Mouse (Mus musculus) forebrain, postnatal 0 days (tissue): ENCODE data around the gene Zmat5. TPM values are rescaled to one million over a fixed set of nuclear protein-coding genes. Genes with fewer than 3 reads are reported as not detected.

Source experiments
- ATAC-seq: fragments of 200-750 bp; cut with Nextera tagmentation; 2 replicates; pipeline ENCODE4 v1.8.0; 2017; ENCODE audit warnings: mild to moderate bottlenecking, moderate library complexity
- DNase-seq: peaks from one replicate; pipeline ENCODE4 v3.0.0-alpha.2; 2015
- H3K27ac ChIP-seq: fragments of 300-500 bp; sonication (generic); 2 replicates; pipeline ENCODE4 v1.5.1; 2014; ENCODE audit warnings: low read depth, mild to moderate bottlenecking, antibody characterized with exemption, low read length, moderate library complexity, mixed read lengths
- H3K27me3 ChIP-seq: fragments of 300-500 bp; sonication (generic); 2 replicates; pipeline ENCODE4 v1.6.1; 2014; ENCODE audit warnings: mild to moderate bottlenecking, low read length, mixed read lengths; ENCODE audit not compliant: insufficient read depth
- H3K36me3 ChIP-seq: fragments of 300-500 bp; sonication (generic); 2 replicates; pipeline ENCODE4 v1.6.1; 2014; ENCODE audit warnings: mild to moderate bottlenecking, moderate library complexity; ENCODE audit not compliant: insufficient read depth
- H3K4me1 ChIP-seq: fragments of 300-500 bp; sonication (generic); 2 replicates; pipeline ENCODE4 v1.6.1; 2014; ENCODE audit warnings: antibody characterized with exemption; ENCODE audit not compliant: insufficient read depth
- H3K4me2 ChIP-seq: fragments of 300-500 bp; sonication (generic); 2 replicates; pipeline ENCODE4 v1.6.1; 2014; ENCODE audit warnings: low read depth, mild to moderate bottlenecking, moderate library complexity
- H3K4me3 ChIP-seq: fragments of 300-500 bp; sonication (generic); 2 replicates; pipeline ENCODE4 v1.5.1; 2014; ENCODE audit warnings: low read depth, low read length, mixed read lengths
- H3K9ac ChIP-seq: fragments of 300-500 bp; sonication (generic); 2 replicates; pipeline ENCODE4 v1.6.1; 2014; ENCODE audit warnings: mild to moderate bottlenecking
- H3K9me3 ChIP-seq: fragments of 300-500 bp; sonication (generic); 2 replicates; pipeline ENCODE4 v1.6.1; 2016; ENCODE audit warnings: low read length
- CTCF ChIP-seq: sonication (generic); IDR thresholded peaks from 2 replicates; pipeline ENCODE4 v1.5.1; 2016; ENCODE audit warnings: antibody characterized with exemption, control low read depth, low read depth
- WGBS: fragments of 180-500 bp; shearing (Covaris S2); extraction: QIAGEN DNeasy Blood & Tissue Kit; methylation state at CpG from one replicate; pipeline ENCODE4 v1.1.7; 2014; 5-methylcytosine and 5-hydroxymethylcytosine counted together
- polyA plus RNA-seq: library from polyadenylated mRNA; unstranded; fragments of >200 nt; fragmentation: Nextera tagmentation; extraction: Ambion mirVana; gene quantifications from 2 replicates; pipeline ENCODE4 v1.2.1, GENCODE M21; 2015
- total RNA-seq: library from RNA; depleted of rRNA; stranded (reverse); fragments of >200 nt; gene quantifications from 2 replicates; pipeline ENCODE4 v1.2.3, GENCODE M21; 2014

The Zmat5 gene
- total and polyA plus RNA-seq, 2 experiments from 2014 or later, result 20.6 to 62.6 TPM

GRCm38 (mm10) chr11:4764476-4764875 is 60.0 kb downstream of the Zmat5 start:
- 0 out of 2 replicates have a peak, but pooled peaks cover 5% of the 10 kb centered on the region for H3K4me1 ChIP-seq
- no peaks in the 10 kb centered on the region for H3K27me3 ChIP-seq
- TF ChIP-seq CTCF, result no peak
- ATAC-seq (no peak), DNase-seq (no peak)
- WGBS, result 59% methylated on average over 5 of the region's 5 CpGs
- H3K4me2 ChIP-seq, result no peak overlapping the region
- H3K36me3 ChIP-seq, result peaks cover 19% of the 10 kb centered on the region; the same call in 1 of the 2 replicates
- H3K27ac ChIP-seq, result no peak overlapping the region
- H3K4me3 ChIP-seq, result no peak overlapping the region
- no peaks in the 10 kb centered on the region for H3K9me3 ChIP-seq
- H3K9ac ChIP-seq, result no peak overlapping the region

DNA sequence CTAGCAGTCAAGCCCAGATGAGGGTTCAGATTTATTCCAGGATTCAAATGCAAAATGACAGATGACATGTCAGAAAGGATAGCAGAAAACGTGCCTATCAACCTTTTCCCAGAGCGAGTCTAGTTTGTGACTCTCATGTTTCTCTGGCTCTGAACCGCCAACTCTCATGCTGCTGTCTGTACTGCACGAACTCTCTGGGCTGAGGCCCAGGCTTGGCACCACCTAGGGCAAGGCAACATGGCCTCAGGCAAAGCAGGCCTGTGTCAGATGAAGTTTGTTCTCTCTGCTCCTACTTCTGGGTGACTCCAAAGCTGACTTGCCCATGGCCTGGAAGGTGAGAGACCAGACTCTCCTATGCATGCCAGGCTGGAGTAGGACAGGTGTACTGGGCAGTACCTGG is 63.9 kb downstream of the Zmat5 start:
- DNase-seq (peak; percentile 55), ATAC-seq (peak; percentile 58; the same call in 1 of the 2 replicates)
- Histone ChIP-seq H3K4me1 (0 out of 2 replicates have a peak, but pooled peaks cover 5% of the 10 kb centered on the region), H3K9me3 (no peaks in the 10 kb centered on the region), H3K9ac (no peak overlapping the region), H3K36me3 (peaks cover 19% of the 10 kb centered on the region; the same call in 1 of the 2 replicates), H3K4me3 (no peak overlapping the region), H3K27me3 (no peaks in the 10 kb centered on the region), H3K4me2 (no peak overlapping the region), H3K27ac (peak overlapping the region; percentile 76)
- 63% methylated on average over 4 of the region's 4 CpGs for WGBS
- no peak for TF ChIP-seq CTCF

GRCm38 (mm10) chr11:4769293-4769692 is 64.8 kb downstream of the Zmat5 start:
- Histone ChIP-seq H3K4me3 (no peak overlapping the region), H3K9me3 (no peaks in the 10 kb centered on the region), H3K36me3 (peaks cover 19% of the 10 kb centered on the region; the same call in 1 of the 2 replicates), H3K4me2 (no peak overlapping the region), H3K4me1 (0 out of 2 replicates have a peak, but pooled peaks cover 5% of the 10 kb centered on the region), H3K27me3 (no peaks in the 10 kb centered on the region), H3K27ac (peak overlapping the region; percentile 76), H3K9ac (no peak overlapping the region)
- TF ChIP-seq CTCF, result no peak
- ATAC-seq (peak; percentile 70), DNase-seq (peak; percentile 75)
- WGBS, result 43% methylated on average over 7 of the region's 7 CpGs

DNA sequence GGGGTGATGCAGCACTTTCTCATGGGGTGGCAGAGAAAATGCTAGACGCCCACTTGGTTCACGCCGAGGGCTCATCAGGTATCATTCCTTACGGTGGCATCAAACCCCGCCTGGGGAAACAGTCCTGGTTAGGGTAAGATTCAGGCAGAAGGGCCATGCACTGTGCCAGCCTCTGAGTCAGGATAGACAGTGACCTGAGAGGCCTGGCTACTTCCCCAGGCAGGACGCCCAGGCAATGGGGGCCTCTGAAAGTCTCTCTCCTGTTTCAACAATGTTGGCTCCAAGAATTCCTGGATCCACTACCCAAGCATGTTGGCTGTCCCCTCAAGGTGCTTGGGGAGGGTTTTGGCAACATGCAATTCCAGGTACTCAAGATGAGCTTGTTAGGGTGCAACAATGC is 65.4 kb downstream of the Zmat5 start:
- no peak overlapping the region for H3K9ac ChIP-seq
- WGBS, result 84% methylated on average over 6 of the region's 6 CpGs
- no peak for TF ChIP-seq CTCF
- H3K4me1 ChIP-seq, result 0 out of 2 replicates have a peak, but pooled peaks cover 5% of the 10 kb centered on the region
- H3K27me3 ChIP-seq, result no peaks in the 10 kb centered on the region
- H3K27ac ChIP-seq, result peak overlapping the region; percentile 76
- ATAC-seq (no peak), DNase-seq (no peak)
- peaks cover 19% of the 10 kb centered on the region; the same call in 1 of the 2 replicates for H3K36me3 ChIP-seq
- no peaks in the 10 kb centered on the region for H3K9me3 ChIP-seq
- no peak overlapping the region for H3K4me2 ChIP-seq
- no peak overlapping the region for H3K4me3 ChIP-seq

DNA sequence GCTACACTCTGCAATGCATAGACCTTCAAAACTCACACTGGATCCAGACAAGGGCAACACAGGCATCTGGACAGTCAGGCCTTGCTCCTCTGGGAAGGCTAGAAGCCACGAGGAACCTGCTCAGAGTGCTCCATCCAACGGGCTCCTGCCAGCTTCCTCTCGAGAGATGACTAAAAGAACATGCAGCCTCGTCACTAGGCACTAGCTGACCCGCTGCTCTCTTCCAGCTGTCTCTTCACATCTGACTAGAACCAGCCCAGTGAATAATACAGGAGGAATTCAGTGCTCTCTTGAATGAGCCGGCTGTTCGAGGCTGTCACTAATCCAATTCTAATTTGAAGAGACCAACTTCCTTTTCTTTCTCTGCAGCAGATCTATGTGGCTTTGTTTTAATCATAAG is 67.3 kb downstream of the Zmat5 start:
- no peak for ATAC-seq
- WGBS, result 52% methylated on average over 7 of the region's 7 CpGs
- Histone ChIP-seq H3K9ac (no peak overlapping the region), H3K27me3 (no peaks in the 10 kb centered on the region), H3K9me3 (no peaks in the 10 kb centered on the region), H3K4me3 (no peak overlapping the region), H3K36me3 (peaks cover 21% of the 10 kb centered on the region), H3K4me1 (0 out of 2 replicates have a peak, but pooled peaks cover 5% of the 10 kb centered on the region), H3K27ac (no peak overlapping the region), H3K4me2 (no peak overlapping the region)
- no peak for TF ChIP-seq CTCF
- no peak for DNase-seq

GRCm38 (mm10) chr11:4772925-4773324 is 68.4 kb downstream of the Zmat5 start:
- ATAC-seq, result peak; percentile 7; the same call in 1 of the 2 replicates
- TF ChIP-seq CTCF, result peak; percentile 64
- Histone ChIP-seq H3K4me3 (no peak overlapping the region), H3K4me2 (no peak overlapping the region), H3K27ac (no peak overlapping the region), H3K9me3 (no peaks in the 10 kb centered on the region), H3K36me3 (peaks cover 15% of the 10 kb centered on the region), H3K4me1 (0 out of 2 replicates have a peak, but pooled peaks cover 5% of the 10 kb centered on the region), H3K27me3 (no peaks in the 10 kb centered on the region), H3K9ac (no peak overlapping the region)
- 28% methylated on average over 3 of the region's 3 CpGs for WGBS
- DNase-seq, result peak; percentile 58

GRCm38 (mm10) chr11:4780927-4781326 is 76.4 kb downstream of the Zmat5 start:
- H3K4me2 ChIP-seq, result no peak overlapping the region
- no peak for TF ChIP-seq CTCF
- peaks cover 57% of the 10 kb centered on the region for H3K36me3 ChIP-seq
- H3K4me1 ChIP-seq, result no peaks in the 10 kb centered on the region
- no peaks in the 10 kb centered on the region for H3K27me3 ChIP-seq
- ATAC-seq, result no peak
- DNase-seq, result no peak
- no peak overlapping the region for H3K4me3 ChIP-seq
- H3K9me3 ChIP-seq, result no peaks in the 10 kb centered on the region
- H3K27ac ChIP-seq, result no peak overlapping the region
- H3K9ac ChIP-seq, result no peak overlapping the region
- 80% methylated on average over 3 of the region's 3 CpGs for whole genome bisulfite sequencing
